7 mouse cellular contexts compared by ENCODE assay signal in the genomic region with DNA sequence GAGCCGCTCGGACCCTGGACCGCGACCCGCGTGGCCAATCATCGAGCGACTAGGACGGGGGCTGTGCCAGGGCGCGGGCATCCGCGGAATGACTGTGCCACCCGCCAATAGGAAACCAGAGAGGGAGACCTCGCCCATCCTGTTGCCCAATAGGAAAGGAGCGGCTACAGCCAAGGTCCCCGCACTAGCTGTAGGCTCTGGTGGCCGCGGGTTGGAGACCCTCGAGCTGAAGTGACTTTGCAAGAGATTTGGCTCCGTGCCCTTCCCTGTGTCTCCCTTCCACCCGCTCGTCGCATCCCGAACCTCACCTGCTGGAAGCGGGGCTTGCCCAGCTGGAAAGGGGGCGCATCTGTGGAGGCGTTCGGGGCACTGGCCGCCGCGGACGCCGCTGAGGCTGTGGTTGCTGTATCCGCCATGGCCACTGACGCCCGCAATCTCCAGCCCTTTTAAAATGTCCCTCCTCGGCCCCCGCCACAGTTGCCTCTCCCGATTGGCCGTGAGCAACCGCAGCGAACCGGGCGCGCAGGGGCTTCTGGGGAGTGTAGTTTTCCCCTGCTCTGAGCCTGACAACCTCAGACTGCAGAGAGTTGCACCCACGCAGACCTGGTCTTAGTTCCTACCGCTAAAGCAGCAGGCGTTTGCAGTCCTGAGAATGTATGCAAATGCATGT. TPM values are rescaled to one million over a fixed set of nuclear protein-coding genes. Genes with fewer than 3 reads are reported as not detected.
DNase-seq lines count a peak whose midpoint lies in the region; ATAC-seq lines count a peak whose summit lies in the region.

A gene (minus strand): TSS at position 423 of the 670 bp plus-strand sequence.

- DNase-seq in adrenal gland, adult 2 months = peak; percentile 98
- DNase-seq in embryo, embryonic 11.5 days (ENCODE audit: low read depth, low spot score) = peak; percentile 87
- DNase-seq in gastrocnemius, postnatal 36 days = peak; percentile 93 to 94
- peak; percentile 96 to 99 for DNase-seq in left cerebral cortex, postnatal 25 days (ENCODE audit: low spot score in 2 of 2)
- peak; percentile 95 for DNase-seq in midbrain, embryonic 10.5 days (ENCODE audit: low spot score)
- peak; percentile 95 for DNase-seq in right cerebral cortex, postnatal 4 days

- under 1% methylated on average over 49 of the region's 49 CpGs for WGBS in intestine, embryonic 15.5 days
- under 1% methylated on average over 49 of the region's 49 CpGs for WGBS in midbrain, embryonic 10.5 days

- H3K9ac ChIP-seq in intestine, embryonic 15.5 days = peak within 1 kb of the TSS; percentile 61

- H3K36me3 ChIP-seq in intestine, embryonic 15.5 days = no peaks in the 10 kb centered on the region
- H3K36me3 ChIP-seq in midbrain, embryonic 10.5 days = no peaks in the 10 kb centered on the region

- intact Hi-C loops in gastrocnemius, postnatal 36 days (cut with DNase I) = loop anchor here (2.0 kb wide), 1 partner anchor 70 kb away; no protein-coding TSS in a partner anchor
- intact Hi-C loops in left cerebral cortex, postnatal 25 days (cut with DNase I) = loop anchor here (1.0 to 5.0 kb wide), 3 partner anchors 41 to 96 kb away; a partner anchor contains a TSS

- peak within 1 kb of the TSS; percentile 96 for H3K4me2 ChIP-seq in intestine, embryonic 15.5 days (replicated peaks)

- peaks cover 16% of the 10 kb centered on the region for H3K4me1 ChIP-seq in intestine, embryonic 15.5 days (replicated peaks)
- H3K4me1 ChIP-seq in midbrain, embryonic 10.5 days = peaks cover 21% of the 10 kb centered on the region

- H3K27ac ChIP-seq in intestine, embryonic 15.5 days = peak within 1 kb of the TSS; percentile 93
- H3K27ac ChIP-seq in midbrain, embryonic 10.5 days (replicated peaks) = peak within 1 kb of the TSS; percentile 95

- ATAC-seq in intestine, embryonic 15.5 days = peak; percentile 97

- H3K4me3 ChIP-seq in intestine, embryonic 15.5 days (replicated peaks) = peak within 1 kb of the TSS; percentile 57
- peak within 1 kb of the TSS; percentile 71 for H3K4me3 ChIP-seq in midbrain, embryonic 10.5 days

- H3K27me3 ChIP-seq in intestine, embryonic 15.5 days (replicated peaks) = no peaks in the 10 kb centered on the region
- H3K27me3 ChIP-seq in midbrain, embryonic 10.5 days (ENCODE audit: low read depth, poor library complexity, severe bottlenecking) = peaks cover 39% of the 10 kb centered on the region

- no peaks in the 10 kb centered on the region for H3K9me3 ChIP-seq in intestine, embryonic 15.5 days
- no peaks in the 10 kb centered on the region for H3K9me3 ChIP-seq in midbrain, embryonic 10.5 days (replicated peaks)

RNA-seq across cellular contexts. Expression of the gene that starts here (rescaled TPM):
- total RNA-seq in adrenal gland, adult 2 months (2021) = 10 to 100 TPM; 26.1 to 36.3 TPM
- polyA plus RNA-seq in adrenal gland, adult 2 months (2012; rRNA removed) = 9.0 and 29.0 TPM in 2 replicates
- total RNA-seq in gastrocnemius, postnatal 36 days (2021) = 1 to 10 TPM; 6.9 TPM
- polyA plus RNA-seq in intestine, embryonic 15.5 days (2015; fragmentation: Nextera tagmentation; extraction: Ambion mirVana) = 6.7 and 7.7 TPM in 2 replicates
- total RNA-seq in left cerebral cortex, postnatal 25 days (2021) = 100 to 1,000 TPM; 165 TPM
- polyA plus RNA-seq in midbrain, embryonic 10.5 days (2016; fragmentation: Nextera tagmentation; extraction: Ambion mirVana) = 8.7 and 10.5 TPM in 2 replicates

Comparison
In these comparisons a context has a peak if more than half of its experiments do, and no peak if none do; other contexts are left out.
1. Peak in every context shown above with its lines: DNase-seq, ATAC-seq, H3K4me3 ChIP-seq and H3K27ac ChIP-seq.
2. RNA of the gene that starts here (total RNA-seq): 165 TPM in left cerebral cortex, postnatal 25 days; 26.1 to 36.3 TPM in adrenal gland, adult 2 months and 6.9 TPM in gastrocnemius, postnatal 36 days; every median in the first group is over 4 times any median in the second.